Mouse (Mus musculus) kidney, embryonic 14.5 days (tissue): Measurements from ENCODE around the gene Ccl3. TPM values are rescaled to one million over a fixed set of nuclear protein-coding genes. Genes with fewer than 3 reads are reported as not detected.

Experiments
- ATAC-seq: fragments of 200-750 bp; cut with Nextera tagmentation; 2 replicates; pipeline ENCODE4 v1.8.0; 2017; ENCODE audit warnings: moderate number of reproducible peaks, mild to moderate bottlenecking, moderate TSS enrichment, moderate library complexity; ENCODE audit not compliant: low FRiP score, low TSS enrichment
- H3K27ac ChIP-seq: fragments of 300-500 bp; sonication (generic); 2 replicates; pipeline ENCODE4 v1.5.1; 2014; ENCODE audit warnings: low read depth, mild to moderate bottlenecking, low read length, moderate library complexity, mixed read lengths
- H3K27me3 ChIP-seq: fragments of 300-500 bp; sonication (generic); 2 replicates; pipeline ENCODE4 v1.6.1; 2014; ENCODE audit warnings: mild to moderate bottlenecking, low read length; ENCODE audit not compliant: control insufficient read depth, insufficient read depth
- H3K36me3 ChIP-seq: fragments of 300-500 bp; sonication (generic); 2 replicates; pipeline ENCODE4 v1.6.1; 2014; ENCODE audit warnings: low read length, mixed read lengths; ENCODE audit not compliant: control insufficient read depth, insufficient read depth
- H3K4me1 ChIP-seq: fragments of 300-500 bp; sonication (generic); 2 replicates; pipeline ENCODE4 v1.6.1; 2014; ENCODE audit warnings: low read length, mixed read lengths; ENCODE audit not compliant: control insufficient read depth, insufficient read depth
- H3K4me2 ChIP-seq: fragments of 300-500 bp; sonication (generic); replicated peaks from 2 replicates; pipeline ENCODE4 v1.6.1; 2014; ENCODE audit warnings: low read depth, mild to moderate bottlenecking, low read length
- H3K4me3 ChIP-seq: fragments of 300-500 bp; sonication (generic); 2 replicates; pipeline ENCODE4 v1.5.1; 2014; ENCODE audit warnings: mild to moderate bottlenecking, low read length
- H3K9ac ChIP-seq: fragments of 300-500 bp; sonication (generic); 2 replicates; pipeline ENCODE4 v1.6.1; 2014; ENCODE audit warnings: low read depth, mild to moderate bottlenecking, low read length, moderate library complexity
- H3K9me3 ChIP-seq: fragments of 300-500 bp; sonication (generic); 2 replicates; pipeline ENCODE4 v1.6.1; 2016; ENCODE audit warnings: low read length; ENCODE audit not compliant: control insufficient read depth
- whole genome bisulfite sequencing: fragments of 180-500 bp; shearing (Covaris S2); extraction: QIAGEN DNeasy Blood & Tissue Kit; methylation state at CpG from one replicate; pipeline ENCODE4 v1.1.7; 2014; 5-methylcytosine and 5-hydroxymethylcytosine counted together
- polyA plus RNA-seq: library from polyadenylated mRNA; unstranded; fragments of >200 nt; fragmentation: Nextera tagmentation; extraction: Ambion mirVana; gene quantifications from 2 replicates; pipeline ENCODE4 v1.2.1, GENCODE M21; 2014

The Ccl3 gene
- polyA plus RNA-seq, result 0.49 and 0.97 TPM in 2 replicates

GRCm38 (mm10) chr11:83649305-83649841, at the start of gene Ccl3:
Ccl3 (minus strand) TSS chr11:83649355.
- Histone ChIP-seq H3K9me3 (peaks cover 2% of the 10 kb centered on the region; the same call in 1 of the 2 replicates), H3K27me3 (no peaks in the 10 kb centered on the region), H3K27ac (no peak within 1 kb of the TSS), H3K4me2 (no peak within 1 kb of the TSS), H3K36me3 (no peaks in the 10 kb centered on the region), H3K4me1 (no peaks in the 10 kb centered on the region), H3K4me3 (no peak within 1 kb of the TSS), H3K9ac (no peak within 1 kb of the TSS)
- WGBS, result 85% methylated on average over 8 of the region's 8 CpGs
- ATAC-seq, result no peak

- Histone ChIP-seq H3K27ac (no peak overlapping the region), H3K4me2 (no peak overlapping the region), H3K4me3 (no peak overlapping the region), H3K4me1 (no peaks in the 10 kb centered on the region), H3K27me3 (no peaks in the 10 kb centered on the region), H3K9me3 (no peaks in the 10 kb centered on the region), H3K36me3 (no peaks in the 10 kb centered on the region), H3K9ac (no peak overlapping the region)
- ATAC-seq, result no peak
- 68% methylated on average over 1 of the region's 1 CpGs for WGBS
Measured at GRCm38 (mm10) chr11:83692008-83692407, 42.9 kb upstream of the Ccl3 start.

GRCm38 (mm10) chr11:83689918-83690317, 40.8 kb upstream of the Ccl3 start:
- Histone ChIP-seq H3K36me3 (no peaks in the 10 kb centered on the region), H3K27ac (no peak overlapping the region), H3K4me1 (no peaks in the 10 kb centered on the region), H3K9ac (no peak overlapping the region), H3K4me3 (no peak overlapping the region), H3K27me3 (no peaks in the 10 kb centered on the region), H3K9me3 (no peaks in the 10 kb centered on the region), H3K4me2 (no peak overlapping the region)
- WGBS, result 71% methylated on average over 1 of the region's 1 CpGs
- ATAC-seq, result no peak

GRCm38 (mm10) chr11:83675665-83676064, 26.5 kb upstream of the Ccl3 start:
- Histone ChIP-seq H3K36me3 (no peaks in the 10 kb centered on the region), H3K9ac (no peak overlapping the region), H3K4me2 (no peak overlapping the region), H3K4me1 (no peaks in the 10 kb centered on the region), H3K27me3 (no peaks in the 10 kb centered on the region), H3K4me3 (no peak overlapping the region), H3K9me3 (no peaks in the 10 kb centered on the region), H3K27ac (no peak overlapping the region)
- ATAC-seq, result no peak
- 89% methylated on average over 1 of the region's 1 CpGs for WGBS

- no peak for ATAC-seq
- Histone ChIP-seq H3K9me3 (no peaks in the 10 kb centered on the region), H3K9ac (no peak overlapping the region), H3K36me3 (no peaks in the 10 kb centered on the region), H3K27me3 (no peaks in the 10 kb centered on the region), H3K4me2 (no peak overlapping the region), H3K4me1 (no peaks in the 10 kb centered on the region), H3K27ac (no peak overlapping the region), H3K4me3 (no peak overlapping the region)
Measured at GRCm38 (mm10) chr11:83671743-83672142, 22.6 kb upstream of the Ccl3 start.

GRCm38 (mm10) chr11:83663532-83663931, 14.4 kb upstream of the Ccl3 start:
- no peak for ATAC-seq
- H3K9ac ChIP-seq, result no peak overlapping the region
- no peak overlapping the region for H3K4me2 ChIP-seq
- H3K4me3 ChIP-seq, result no peak overlapping the region
- no peak overlapping the region for H3K27ac ChIP-seq
- H3K27me3 ChIP-seq, result no peaks in the 10 kb centered on the region
- 62% methylated on average over 5 of the region's 5 CpGs for whole genome bisulfite sequencing
- no peaks in the 10 kb centered on the region for H3K9me3 ChIP-seq
- H3K36me3 ChIP-seq, result no peaks in the 10 kb centered on the region
- no peaks in the 10 kb centered on the region for H3K4me1 ChIP-seq

GRCm38 (mm10) chr11:83662204-83662603, 13.0 kb upstream of the Ccl3 start, which contains the start of gene Ccl4:
Ccl4 (plus strand) TSS chr11:83662584.
- WGBS, result 82% methylated on average over 6 of the region's 6 CpGs
- Histone ChIP-seq H3K27ac (no peak within 1 kb of the TSS), H3K4me2 (no peak within 1 kb of the TSS)

GRCm38 (mm10) chr11:83658797-83659196, 9.6 kb upstream of the Ccl3 start:
- Histone ChIP-seq H3K9ac (no peak overlapping the region), H3K4me2 (no peak overlapping the region), H3K36me3 (no peaks in the 10 kb centered on the region), H3K27me3 (no peaks in the 10 kb centered on the region), H3K27ac (no peak overlapping the region), H3K9me3 (no peaks in the 10 kb centered on the region), H3K4me1 (no peaks in the 10 kb centered on the region), H3K4me3 (no peak overlapping the region)
- 58% methylated on average over 6 of the region's 6 CpGs for WGBS
- ATAC-seq, result no peak

More at GRCm38 (mm10) chr11:83662204-83662603, 13.0 kb upstream of the Ccl3 start, which contains the start of gene Ccl4:
- no peak for ATAC-seq
- Histone ChIP-seq H3K4me1 (no peaks in the 10 kb centered on the region), H3K9me3 (no peaks in the 10 kb centered on the region), H3K9ac (no peak within 1 kb of the TSS), H3K36me3 (no peaks in the 10 kb centered on the region), H3K4me3 (no peak within 1 kb of the TSS), H3K27me3 (no peaks in the 10 kb centered on the region)

GRCm38 (mm10) chr11:83657508-83657907, 8.4 kb upstream of the Ccl3 start:
- Histone ChIP-seq H3K4me3 (no peak overlapping the region), H3K9ac (no peak overlapping the region), H3K27ac (no peak overlapping the region), H3K4me1 (no peaks in the 10 kb centered on the region), H3K36me3 (no peaks in the 10 kb centered on the region), H3K4me2 (no peak overlapping the region), H3K27me3 (no peaks in the 10 kb centered on the region), H3K9me3 (no peaks in the 10 kb centered on the region)
- 96% methylated on average over 3 of the region's 3 CpGs for WGBS
- no peak for ATAC-seq
